Mouse (Mus musculus) limb, embryonic 11.5 days (tissue): ENCODE data around the gene Pef1. TPM values are rescaled to one million over a fixed set of nuclear protein-coding genes. Genes with fewer than 3 reads are reported as not detected.

ENCODE experiments used
- ATAC-seq: fragments of 200-750 bp; cut with Nextera tagmentation; 2 replicates; pipeline ENCODE4 v1.8.0; 2017; ENCODE audit warnings: low read depth; ENCODE audit not compliant: insufficient number of reproducible peaks, low FRiP score, low TSS enrichment
- DNase-seq: peaks from one replicate; pipeline ENCODE4 v3.0.0-alpha.2; 2015; ENCODE audit warnings: low spot score
- H3K27ac ChIP-seq: fragments of 300-500 bp; sonication (generic); replicated peaks from 2 replicates; pipeline ENCODE4 v1.5.1; 2014; ENCODE audit warnings: low read depth, mild to moderate bottlenecking, low read length
- H3K27me3 ChIP-seq: fragments of 300-500 bp; sonication (generic); 2 replicates; pipeline ENCODE4 v1.6.1; 2014; ENCODE audit warnings: mild to moderate bottlenecking, low read length, mixed read lengths; ENCODE audit not compliant: control insufficient read depth, insufficient read depth
- H3K36me3 ChIP-seq: fragments of 300-500 bp; sonication (generic); 2 replicates; pipeline ENCODE4 v1.6.1; 2014; ENCODE audit warnings: mild to moderate bottlenecking, low read length, moderate library complexity, mixed read lengths; ENCODE audit not compliant: control insufficient read depth, insufficient read depth
- H3K4me1 ChIP-seq: fragments of 300-500 bp; sonication (generic); 2 replicates; pipeline ENCODE4 v1.6.1; 2014; ENCODE audit warnings: low read length, mixed read lengths; ENCODE audit not compliant: control insufficient read depth, insufficient read depth
- H3K4me2 ChIP-seq: fragments of 300-500 bp; sonication (generic); 2 replicates; pipeline ENCODE4 v1.6.1; 2014; ENCODE audit warnings: low read depth, mild to moderate bottlenecking, moderate library complexity; ENCODE audit not compliant: severe bottlenecking
- H3K4me3 ChIP-seq: fragments of 300-500 bp; sonication (generic); 2 replicates; pipeline ENCODE4 v1.5.1; 2014; ENCODE audit warnings: low read depth, low read length
- H3K9ac ChIP-seq: fragments of 300-500 bp; sonication (generic); 2 replicates; pipeline ENCODE4 v1.6.1; 2014; ENCODE audit warnings: mild to moderate bottlenecking, low read length
- H3K9me3 ChIP-seq: fragments of 300-500 bp; sonication (generic); 2 replicates; pipeline ENCODE4 v1.6.1; 2016; ENCODE audit warnings: low read length; ENCODE audit not compliant: control insufficient read depth
- WGBS: fragments of 180-500 bp; shearing (Covaris S2); extraction: QIAGEN DNeasy Blood & Tissue Kit; methylation state at CpG from one replicate; pipeline ENCODE4 v1.1.7; 2014; 5-methylcytosine and 5-hydroxymethylcytosine counted together
- polyA plus RNA-seq: library from polyadenylated mRNA; unstranded; fragments of >200 nt; fragmentation: Nextera tagmentation; extraction: Ambion mirVana; gene quantifications from 2 replicates; pipeline ENCODE4 v1.2.1, GENCODE M21; 2014

Pef1 gene
- polyA plus RNA-seq, 1 experiment from 2014 or later = 76.5 TPM

GRCm38 (mm10) chr4:130175072-130175711 lies 72.8 kb downstream of the Pef1 start, which contains the start of gene Tinagl1:
Gene Tinagl1, minus strand, starts transcription at chr4:130175122.
- Histone ChIP-seq H3K4me2 (peak within 1 kb of the TSS; percentile 49), H3K9ac (no peak within 1 kb of the TSS), H3K9me3 (no peaks in the 10 kb centered on the region), H3K27me3 (peaks cover 6% of the 10 kb centered on the region), H3K36me3 (no peaks in the 10 kb centered on the region), H3K4me1 (peaks cover 33% of the 10 kb centered on the region), H3K4me3 (peak within 1 kb of the TSS; percentile 16; the same call in 1 of the 2 replicates), H3K27ac (no peak within 1 kb of the TSS)
- DNase-seq = no peak
- ATAC-seq = no peak
- 2% methylated on average over 13 of the region's 14 CpGs for WGBS

DNA sequence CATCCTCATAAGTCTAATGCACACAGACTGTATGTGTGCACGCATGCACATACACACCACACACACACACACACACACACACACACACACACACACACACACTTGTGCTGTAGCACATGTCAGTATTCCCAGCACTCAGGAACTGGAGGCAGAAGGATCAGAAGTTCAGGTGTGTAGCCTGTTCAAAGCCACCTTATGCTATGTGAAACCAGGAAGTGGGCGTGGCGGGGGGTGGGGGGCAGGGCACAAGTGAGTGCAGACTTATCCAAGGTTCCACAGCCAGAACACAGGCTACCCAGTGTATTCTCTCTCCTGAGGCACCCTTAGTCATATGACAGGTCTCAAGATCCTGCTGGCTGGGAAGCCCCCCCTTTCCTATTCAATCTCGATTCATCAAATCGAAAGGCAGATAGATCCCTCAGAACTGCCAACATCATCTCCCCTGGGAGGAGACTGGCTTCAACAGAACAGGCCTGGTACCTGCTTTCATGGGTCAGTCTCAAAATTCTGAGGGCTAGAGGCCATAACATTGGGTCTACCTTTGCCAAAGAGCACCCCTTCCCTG lies 73.9 kb downstream of the Pef1 start:
- Histone ChIP-seq H3K27ac (no peak overlapping the region), H3K4me2 (no peak overlapping the region), H3K4me3 (no peak overlapping the region), H3K36me3 (no peaks in the 10 kb centered on the region), H3K27me3 (peaks cover 6% of the 10 kb centered on the region), H3K4me1 (peaks cover 32% of the 10 kb centered on the region), H3K9ac (no peak overlapping the region), H3K9me3 (no peaks in the 10 kb centered on the region)
- WGBS = 75% methylated on average over 5 of the region's 5 CpGs
- ATAC-seq = no peak
- DNase-seq = no peak

DNA sequence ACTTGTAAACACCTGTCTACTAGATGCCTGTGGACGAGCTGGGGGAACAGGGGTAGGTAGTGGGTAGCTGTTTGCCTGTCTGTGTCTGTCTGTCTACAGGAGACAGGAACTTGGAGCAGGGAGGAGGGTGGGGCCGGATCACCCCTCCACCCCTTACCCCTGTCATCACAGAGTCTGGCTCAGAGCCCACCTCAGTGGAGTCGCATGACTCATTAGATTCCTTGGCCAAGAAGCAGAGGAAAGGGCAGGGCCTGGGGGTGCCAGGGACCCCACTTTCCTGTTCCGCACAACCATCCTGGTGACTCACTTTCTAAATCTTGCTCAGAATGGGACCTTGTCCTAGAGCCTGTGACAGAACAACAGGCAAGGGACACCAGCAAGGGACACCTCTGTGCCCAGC lies 74.7 kb downstream of the Pef1 start:
- H3K4me2 ChIP-seq = no peak overlapping the region
- ATAC-seq = no peak
- no peak for DNase-seq
- peaks cover 6% of the 10 kb centered on the region for H3K27me3 ChIP-seq
- 77% methylated on average over 4 of the region's 4 CpGs for WGBS
- H3K4me1 ChIP-seq = peaks cover 23% of the 10 kb centered on the region
- no peaks in the 10 kb centered on the region for H3K9me3 ChIP-seq
- no peak overlapping the region for H3K27ac ChIP-seq
- no peaks in the 10 kb centered on the region for H3K36me3 ChIP-seq
- no peak overlapping the region for H3K4me3 ChIP-seq
- H3K9ac ChIP-seq = no peak overlapping the region

DNA sequence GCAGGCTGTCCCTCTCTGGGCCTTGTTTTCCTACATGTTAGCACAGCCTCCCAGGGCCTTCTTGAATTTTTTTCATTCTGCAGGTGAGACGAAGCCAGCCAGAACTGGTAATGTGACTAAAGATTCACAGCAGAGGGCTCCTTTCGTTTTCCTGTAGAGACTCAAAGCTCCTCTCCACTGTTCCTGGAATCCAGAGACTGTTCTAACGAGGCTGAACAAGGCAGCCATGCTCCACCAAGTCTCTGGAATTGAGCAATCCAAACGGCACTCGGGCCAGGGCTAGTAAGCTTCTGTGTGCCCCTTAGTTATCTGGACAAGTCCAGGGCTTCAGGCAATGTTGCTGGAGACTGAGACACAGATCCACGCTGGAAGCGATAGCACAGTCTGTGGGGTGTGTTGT lies 75.2 kb downstream of the Pef1 start:
- Histone ChIP-seq H3K27ac (no peak overlapping the region), H3K36me3 (no peaks in the 10 kb centered on the region), H3K9me3 (no peaks in the 10 kb centered on the region), H3K9ac (no peak overlapping the region), H3K4me3 (no peak overlapping the region), H3K27me3 (peaks cover 6% of the 10 kb centered on the region), H3K4me2 (no peak overlapping the region), H3K4me1 (peaks cover 19% of the 10 kb centered on the region)
- no peak for DNase-seq
- 62% methylated on average over 7 of the region's 7 CpGs for WGBS
- no peak for ATAC-seq

Other genes starting within 250 kb of the Pef1 start
- not detected in 2 replicates for gene Spocd1, start 173.3 kb upstream of the Pef1 start, polyA plus RNA-seq
- gene Adgrb2, start 117.7 kb upstream of the Pef1 start, polyA plus RNA-seq = 1.2 and 1.5 TPM in 2 replicates
- 8.1 and 8.2 TPM in 2 replicates for gene Col16a1, start 54.7 kb upstream of the Pef1 start, polyA plus RNA-seq
- not detected in 2 replicates for gene Hcrtr1, start 36.8 kb downstream of the Pef1 start, polyA plus RNA-seq
- 6.3 and 6.9 TPM in 2 replicates for gene Tinagl1, start 72.6 kb downstream of the Pef1 start, polyA plus RNA-seq
- gene Gm853, start 119.8 kb downstream of the Pef1 start, polyA plus RNA-seq = not detected in 2 replicates
- gene Serinc2, start 176.6 kb downstream of the Pef1 start, polyA plus RNA-seq = 123 and 136 TPM in 2 replicates
- gene Fabp3, start 206.0 kb downstream of the Pef1 start, polyA plus RNA-seq = 4.6 and 5.1 TPM in 2 replicates
- not detected in 2 replicates for gene Gm10570, start 206.1 kb downstream of the Pef1 start, polyA plus RNA-seq